Mouse (Mus musculus) myocyte (in vitro differentiated cells): ENCODE data around the gene Pacsin1.

Experiments used
- MAX ChIP-seq: IDR thresholded peaks from one replicate; pipeline ENCODE4 v1.6.1; 2011; ENCODE audit warnings: low read depth, mild to moderate bottlenecking, control low read depth
- MYOD1 ChIP-seq, 3 experiments: IDR thresholded peaks; one replicate each; pipeline ENCODE4 v1.6.1; 2011; ENCODE audit warnings: control low read depth in 2 of 3, low read depth in 2 of 3, mild to moderate bottlenecking in 2 of 3, moderate library complexity in 1 of 3; ENCODE audit not compliant: insufficient read length in 2 of 3, control insufficient read depth in 1 of 3
- POLR2A ChIP-seq: IDR thresholded peaks from one replicate; pipeline ENCODE4 v1.6.1; 2011; ENCODE audit warnings: low read depth, mild to moderate bottlenecking, control low read depth, moderate library complexity; ENCODE audit not compliant: insufficient read length
- POLR2AphosphoS2 ChIP-seq: IDR thresholded peaks from one replicate; pipeline ENCODE4 v1.6.1; 2011; ENCODE audit warnings: low read depth, control low read depth; ENCODE audit not compliant: insufficient read length
- TCF12 ChIP-seq: IDR thresholded peaks from one replicate; pipeline ENCODE4 v1.6.1; 2011; ENCODE audit warnings: mild to moderate bottlenecking, control low read depth; ENCODE audit not compliant: poor library complexity, insufficient read depth, severe bottlenecking
- USF1 ChIP-seq: IDR thresholded peaks from one replicate; pipeline ENCODE4 v1.6.1; 2011; ENCODE audit warnings: low read depth, mild to moderate bottlenecking, control low read depth, moderate library complexity

DNA sequence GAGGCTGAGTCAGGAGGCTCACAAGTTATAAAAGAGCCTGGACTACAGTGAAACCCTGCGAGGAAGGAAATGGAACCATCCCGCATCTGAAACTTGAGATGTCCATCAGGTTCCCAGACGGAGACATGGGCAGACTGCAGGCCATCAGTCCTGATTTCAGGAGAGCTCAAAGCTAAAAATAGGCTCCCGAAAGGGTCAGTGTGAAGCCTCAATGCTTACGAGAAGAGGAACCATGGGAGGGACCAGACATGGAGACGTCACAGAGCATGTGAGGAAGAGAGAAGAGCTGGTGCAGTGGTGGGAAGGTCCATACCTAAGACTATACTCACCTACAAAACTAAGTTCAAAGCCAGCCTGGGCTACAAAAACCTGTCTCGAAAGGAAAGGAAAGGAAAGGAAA is 39.9 kb upstream of the Pacsin1 start:
- TF ChIP-seq USF1: no peak
- no peak for TF ChIP-seq POLR2A
- TF ChIP-seq TCF12: no peak
- TF ChIP-seq MYOD1 (IDR thresholded peaks at IDR 0.05; ENCODE audit: control insufficient read depth in 1 of 3, insufficient read length in 2 of 3, low read depth in 2 of 3): no peak
- TF ChIP-seq MAX: no peak
- no peak for TF ChIP-seq POLR2AphosphoS2
